Mouse (Mus musculus) ES-Bruce4 (cell line): ENCODE measurements around the gene Denr. TPM values are rescaled to one million over a fixed set of nuclear protein-coding genes. Genes with fewer than 3 reads are reported as not detected.

Experiments used
- H3K27ac ChIP-seq: 2 replicates; pipeline ENCODE4 v1.5.1; 2012; ENCODE audit warnings: low read length, inconsistent platforms; ENCODE audit not compliant: insufficient read depth
- H3K27me3 ChIP-seq: 2 replicates; pipeline ENCODE4 v1.6.1; 2012; ENCODE audit warnings: mild to moderate bottlenecking, low read length, inconsistent platforms; ENCODE audit not compliant: control insufficient read depth, poor library complexity, insufficient read depth, severe bottlenecking
- H3K36me3 ChIP-seq: 2 replicates; pipeline ENCODE4 v1.6.1; 2012; ENCODE audit warnings: inconsistent platforms, mild to moderate bottlenecking, low read length, moderate library complexity; ENCODE audit not compliant: control insufficient read depth, poor library complexity, insufficient read depth, severe bottlenecking
- H3K4me1 ChIP-seq: one replicate; pipeline ENCODE4 v1.8.1; 2011; ENCODE audit warnings: low read length; ENCODE audit not compliant: control insufficient read depth, insufficient read depth
- H3K4me3 ChIP-seq: 2 replicates; pipeline ENCODE4 v1.5.1; 2011; ENCODE audit warnings: low read depth, mild to moderate bottlenecking, low read length
- H3K9ac ChIP-seq: 2 replicates; pipeline ENCODE4 v1.6.1; 2012; ENCODE audit warnings: low read depth, mild to moderate bottlenecking, inconsistent platforms; ENCODE audit not compliant: poor library complexity, severe bottlenecking
- H3K9me3 ChIP-seq: replicated peaks from 2 replicates; pipeline ENCODE4 v1.6.1; 2012; ENCODE audit warnings: mild to moderate bottlenecking, low read length, inconsistent platforms; ENCODE audit not compliant: control insufficient read depth, poor library complexity, insufficient read depth, severe bottlenecking
- CTCF ChIP-seq: IDR thresholded peaks from one replicate; pipeline ENCODE4 v1.8.1; 2011; ENCODE audit warnings: low read depth, low read length
- EP300 ChIP-seq: IDR thresholded peaks from 2 replicates; pipeline ENCODE4 v1.6.1; 2011; ENCODE audit warnings: low read depth, low read length; ENCODE audit not compliant: insufficient read depth
- POLR2A ChIP-seq: IDR thresholded peaks from one replicate; pipeline ENCODE4 v1.8.1; 2011; ENCODE audit warnings: low read length; ENCODE audit not compliant: insufficient read depth
- polyA plus RNA-seq: library from polyadenylated mRNA; stranded (reverse); fragments of >200 nt; gene quantifications from 2 replicates; pipeline ENCODE4 v1.2.4, GENCODE M21; 2011; ENCODE audit warnings: low read depth; ENCODE audit not compliant: missing spikeins, insufficient read depth, insufficient read length

Gene Denr
- polyA plus RNA-seq, 1 experiment: 159 TPM

DNA sequence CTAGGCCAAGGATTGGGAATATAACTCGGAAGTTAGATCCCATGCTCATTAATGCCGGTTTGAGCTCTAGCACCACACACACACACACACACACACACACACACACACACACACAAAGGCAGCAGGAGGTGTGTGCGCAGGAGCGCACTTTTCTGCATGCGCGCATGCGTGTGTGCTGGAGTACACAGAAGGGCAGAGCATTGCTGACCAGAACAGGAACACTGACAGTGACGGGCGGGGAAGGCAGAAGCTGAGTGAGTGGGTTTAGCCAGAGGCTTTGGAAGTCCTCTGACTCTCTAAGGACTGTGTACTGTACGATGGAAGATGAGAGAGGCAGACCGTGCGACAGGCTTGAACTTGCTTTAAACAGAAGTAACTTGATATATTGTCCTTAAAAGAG lies 26.6 kb downstream of the Denr start:
- no peaks in the 10 kb centered on the region for H3K27me3 ChIP-seq
- no peaks in the 10 kb centered on the region for H3K9me3 ChIP-seq
- peak overlapping the region; percentile 19 for H3K4me3 ChIP-seq
- H3K27ac ChIP-seq: no peak overlapping the region
- TF ChIP-seq EP300 (no peak), CTCF (no peak), POLR2A (no peak)
- peaks cover 3% of the 10 kb centered on the region; the same call in 1 of the 2 replicates for H3K36me3 ChIP-seq
- peak overlapping the region; percentile 11; the same call in 1 of the 2 replicates for H3K9ac ChIP-seq
- H3K4me1 ChIP-seq: no peaks in the 10 kb centered on the region

DNA sequence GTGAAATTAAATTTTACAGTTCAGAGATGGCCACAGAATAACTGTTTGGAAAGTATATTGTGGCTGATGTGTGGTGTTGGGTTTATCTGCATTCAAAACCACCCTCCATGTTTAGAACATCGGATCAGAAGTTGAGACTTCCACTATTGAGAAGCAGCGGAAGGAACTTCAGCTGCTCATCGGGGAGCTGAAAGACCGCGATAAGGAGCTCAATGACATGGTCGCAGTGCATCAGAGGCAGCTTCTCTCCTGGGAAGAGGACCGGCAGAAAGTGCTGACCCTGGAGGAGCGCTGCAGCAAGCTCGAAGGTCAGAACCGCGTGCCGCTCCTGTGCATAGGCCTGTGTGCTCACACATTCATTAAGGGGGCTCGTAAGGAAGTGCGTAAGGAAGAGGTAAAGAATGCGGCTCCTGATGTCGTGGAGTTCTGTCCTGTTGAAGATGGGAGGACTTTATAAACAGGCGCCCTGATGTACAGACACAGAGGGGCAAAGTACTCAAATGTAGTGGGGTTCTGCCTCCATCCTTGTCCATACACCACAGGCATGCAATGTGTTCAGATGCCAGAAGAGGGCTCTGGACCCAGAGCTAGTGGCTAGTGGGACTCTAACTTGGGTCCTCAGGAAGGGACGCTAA lies 27.1 kb downstream of the Denr start:
- no peaks in the 10 kb centered on the region for H3K9me3 ChIP-seq
- TF ChIP-seq EP300: no peak
- TF ChIP-seq CTCF: peak; percentile 67
- no peaks in the 10 kb centered on the region for H3K27me3 ChIP-seq
- peak overlapping the region; percentile 11; the same call in 1 of the 2 replicates for H3K9ac ChIP-seq
- no peaks in the 10 kb centered on the region for H3K36me3 ChIP-seq
- no peak overlapping the region for H3K27ac ChIP-seq
- H3K4me1 ChIP-seq: no peaks in the 10 kb centered on the region
- H3K4me3 ChIP-seq: peak overlapping the region; percentile 36; the same call in 1 of the 2 replicates

DNA sequence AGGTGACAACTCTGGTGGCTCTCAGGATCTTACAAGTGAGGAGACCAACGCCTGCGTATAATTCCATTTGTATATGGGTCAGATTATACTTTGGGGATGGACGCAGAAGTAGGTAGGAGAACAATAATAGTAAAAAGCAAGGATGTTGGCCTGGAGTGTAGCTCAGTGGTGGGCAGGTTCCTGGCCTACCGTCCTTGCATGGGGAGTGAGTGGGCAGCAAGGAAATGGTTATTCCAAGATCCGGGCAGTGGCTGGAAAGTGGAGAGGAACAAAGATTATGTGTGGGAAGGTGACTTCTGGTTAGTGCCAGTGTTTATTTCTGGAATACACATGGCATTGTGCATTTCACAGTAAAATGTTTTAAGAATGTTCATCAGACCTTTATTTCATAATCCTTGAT lies 29.0 kb downstream of the Denr start:
- no peaks in the 10 kb centered on the region for H3K4me1 ChIP-seq
- no peak overlapping the region for H3K9ac ChIP-seq
- no peaks in the 10 kb centered on the region; the same call in 1 of the 2 replicates for H3K9me3 ChIP-seq
- TF ChIP-seq CTCF: no peak
- TF ChIP-seq POLR2A: no peak
- no peak for TF ChIP-seq EP300
- H3K4me3 ChIP-seq: no peak overlapping the region
- H3K27ac ChIP-seq: no peak overlapping the region
- no peaks in the 10 kb centered on the region for H3K36me3 ChIP-seq
- H3K27me3 ChIP-seq: no peaks in the 10 kb centered on the region

DNA sequence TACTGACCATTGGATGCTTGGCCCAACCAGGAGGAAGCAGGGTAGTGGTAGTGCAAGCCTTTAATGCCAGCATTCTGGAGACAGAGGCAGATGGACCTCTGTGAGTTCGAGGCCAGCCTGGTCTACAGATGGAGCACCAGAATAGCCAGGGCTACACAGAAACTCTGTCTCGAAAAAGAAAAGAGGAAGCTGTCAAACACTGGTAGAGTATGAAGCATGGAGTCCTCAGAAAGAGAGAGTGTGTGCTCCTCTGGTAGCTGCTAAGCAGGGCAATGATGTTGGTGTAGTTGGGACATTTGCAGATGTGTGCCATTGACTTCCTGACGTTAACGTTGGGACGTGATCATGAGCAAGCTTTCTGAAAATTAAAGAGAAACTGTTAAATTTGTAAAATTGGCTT lies 31.5 kb downstream of the Denr start:
- Histone ChIP-seq H3K4me1 (no peaks in the 10 kb centered on the region), H3K36me3 (no peaks in the 10 kb centered on the region), H3K9ac (no peak overlapping the region), H3K27ac (no peak overlapping the region), H3K27me3 (no peaks in the 10 kb centered on the region), H3K9me3 (peaks cover 3% of the 10 kb centered on the region), H3K4me3 (no peak overlapping the region)
- TF ChIP-seq CTCF: no peak
- TF ChIP-seq EP300: no peak
- TF ChIP-seq POLR2A: no peak

DNA sequence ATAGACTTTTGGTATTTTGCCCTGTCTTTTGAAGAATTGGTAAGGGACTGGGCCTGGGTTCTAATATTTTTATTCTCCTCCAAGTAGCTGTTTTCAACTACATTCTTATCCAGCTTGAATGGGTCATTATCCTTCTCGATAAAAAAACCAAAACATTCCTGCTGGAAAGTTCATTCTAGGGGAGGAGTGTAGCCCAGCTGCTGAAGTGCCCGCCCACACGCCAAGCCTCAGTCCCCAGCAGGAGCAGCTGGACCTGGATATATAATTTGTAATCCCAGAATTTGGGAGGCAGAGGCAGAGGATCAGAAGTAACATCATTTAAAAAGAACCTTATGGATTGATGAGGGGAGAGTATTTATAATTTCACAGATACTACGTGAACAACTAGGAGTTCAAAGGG lies 39.6 kb downstream of the Denr start:
- TF ChIP-seq CTCF (no peak), EP300 (no peak), POLR2A (no peak)
- H3K27ac ChIP-seq: no peak overlapping the region

DNA sequence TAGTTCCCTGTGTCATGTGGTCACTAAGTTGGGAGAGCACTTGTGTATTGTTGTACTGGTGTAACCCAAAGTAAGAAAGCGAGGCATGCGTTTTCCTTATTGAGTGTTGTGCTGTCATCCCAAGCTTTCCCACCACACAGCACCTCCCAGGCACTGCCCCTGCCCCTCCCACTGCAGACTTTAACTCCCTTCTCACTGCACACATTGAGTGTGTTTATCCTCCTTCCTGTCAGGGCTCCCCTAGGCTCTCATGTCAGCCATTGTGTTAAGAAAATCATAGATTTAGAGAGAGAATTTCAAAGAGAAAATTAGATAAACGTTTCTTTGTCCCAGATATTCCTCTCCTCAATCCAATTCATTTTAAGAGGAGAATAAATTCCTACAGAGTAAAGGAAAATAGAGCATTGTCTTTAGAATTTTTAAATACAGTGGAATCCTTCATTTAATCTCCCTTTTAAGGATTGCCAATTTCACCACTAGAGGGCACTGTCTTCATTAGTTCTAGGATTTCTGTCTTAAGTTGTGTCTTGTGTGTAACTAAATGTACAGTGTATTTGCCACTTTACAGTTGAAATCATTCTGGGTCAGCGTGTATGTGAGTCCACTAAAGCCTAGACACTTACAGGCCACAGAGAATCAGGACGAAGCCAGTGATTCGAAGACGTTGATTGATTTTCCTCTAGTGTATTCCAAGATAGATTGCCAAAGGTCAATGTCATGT lies 40.2 kb downstream of the Denr start:
- Histone ChIP-seq H3K9me3 (peaks cover 5% of the 10 kb centered on the region), H3K36me3 (no peaks in the 10 kb centered on the region), H3K27ac (no peak overlapping the region), H3K27me3 (no peaks in the 10 kb centered on the region), H3K4me1 (no peaks in the 10 kb centered on the region), H3K9ac (no peak overlapping the region), H3K4me3 (no peak overlapping the region)
- TF ChIP-seq CTCF: no peak
- TF ChIP-seq EP300: no peak
- no peak for TF ChIP-seq POLR2A

More for the DNA sequence above, 39.6 kb downstream of the Denr start:
- no peaks in the 10 kb centered on the region for H3K27me3 ChIP-seq
- H3K4me1 ChIP-seq: no peaks in the 10 kb centered on the region
- no peak overlapping the region for H3K4me3 ChIP-seq
- H3K36me3 ChIP-seq: no peaks in the 10 kb centered on the region
- peaks cover 5% of the 10 kb centered on the region for H3K9me3 ChIP-seq
- H3K9ac ChIP-seq: no peak overlapping the region
